Mouse (Mus musculus) CH12.LX (cell line): Measurements from ENCODE around the gene Suclg2. TPM values are rescaled to one million over a fixed set of nuclear protein-coding genes. Genes with fewer than 3 reads are reported as not detected.

Experiments
- DNase-seq: peaks from one replicate; pipeline ENCODE4 v3.0.0-alpha.2; 2013; ENCODE audit errors: extremely low read depth
- H3K27ac ChIP-seq: 2 replicates; pipeline ENCODE4 v1.5.1; 2012; ENCODE audit warnings: low read depth, mild to moderate bottlenecking, control low read depth, moderate library complexity; ENCODE audit not compliant: insufficient read depth
- H3K27me3 ChIP-seq: replicated peaks from 2 replicates; pipeline ENCODE3; 2012; ENCODE audit warnings: inconsistent platforms
- H3K36me3 ChIP-seq, 2 experiments: replicated peaks in 1 of 2; 2 replicates each; pipeline versions ENCODE3 to v1.6.1; 2012; ENCODE audit warnings: inconsistent platforms in 1 of 2, low read length in 1 of 2, mild to moderate bottlenecking in 1 of 2, mixed read lengths in 1 of 2, moderate library complexity in 1 of 2; ENCODE audit not compliant: control insufficient read depth in 1 of 2, insufficient read depth in 1 of 2
- H3K4me1 ChIP-seq, 2 experiments: 2 replicates each; pipeline ENCODE4 v1.6.1; 2012; ENCODE audit warnings: inconsistent platforms in 1 of 2, moderate library complexity in 1 of 2; ENCODE audit not compliant: insufficient read depth in 2 of 2, control insufficient read depth in 1 of 2
- H3K4me2 ChIP-seq: 2 replicates; pipeline ENCODE4 v1.6.1; 2012; ENCODE audit warnings: low read depth, mild to moderate bottlenecking, control low read depth; ENCODE audit not compliant: poor library complexity, insufficient read depth, severe bottlenecking
- H3K4me3 ChIP-seq, 3 experiments: fragments of 150-350 bp in 1 of 3; sonication (generic) in 1 of 3; replicated peaks in 1 of 3; 2 replicates each; pipeline versions ENCODE3 to v1.5.1; 2011 to 2012; ENCODE audit warnings: low read depth in 2 of 3, low read length in 2 of 3, mild to moderate bottlenecking in 2 of 3, moderate library complexity in 2 of 3, control low read depth in 1 of 3, improper control_type of control experiment in 1 of 3, inconsistent platforms in 1 of 3, mixed read lengths in 1 of 3; ENCODE audit not compliant: poor library complexity in 1 of 3
- H3K79me2 ChIP-seq: replicated peaks from 2 replicates; pipeline ENCODE4 v1.6.1; 2012; ENCODE audit warnings: mild to moderate bottlenecking, moderate library complexity; ENCODE audit not compliant: control insufficient read depth, poor library complexity, insufficient read depth, severe bottlenecking; ENCODE audit errors: extremely low read depth
- H3K9ac ChIP-seq: 2 replicates; pipeline ENCODE4 v1.6.1; 2012; ENCODE audit warnings: low read depth, mild to moderate bottlenecking, control low read depth, moderate library complexity; ENCODE audit not compliant: insufficient read depth
- H3K9me3 ChIP-seq: replicated peaks from 2 replicates; pipeline ENCODE3; 2012; ENCODE audit warnings: low read length, inconsistent platforms, mixed read lengths
- CHD1 ChIP-seq: IDR thresholded peaks from 2 replicates; pipeline ENCODE4 v1.6.1; 2012; ENCODE audit warnings: low read depth, low read length, improper control_type of control experiment, inconsistent platforms
- E2F4 ChIP-seq: IDR thresholded peaks from 2 replicates; pipeline ENCODE4 v1.6.1; 2011; ENCODE audit warnings: low read depth, low read length, improper control_type of control experiment; ENCODE audit not compliant: insufficient replicate concordance
- ELF1 ChIP-seq: IDR thresholded peaks from 2 replicates; pipeline ENCODE4 v1.6.1; 2014; ENCODE audit warnings: low read depth, mild to moderate bottlenecking, inconsistent platforms, low read length, improper control_type of control experiment
- EP300 ChIP-seq: IDR thresholded peaks from 2 replicates; pipeline ENCODE4 v1.6.1; 2011; ENCODE audit warnings: low read length, improper control_type of control experiment
- ETS1 ChIP-seq: conservative IDR thresholded peaks from 2 replicates; pipeline ENCODE4 v1.6.1; 2012; ENCODE audit warnings: low read depth, mild to moderate bottlenecking, inconsistent platforms, low read length, improper control_type of control experiment, moderate library complexity
- HCFC1 ChIP-seq: IDR thresholded peaks from 2 replicates; pipeline ENCODE4 v1.6.1; 2012; ENCODE audit warnings: low read depth, mild to moderate bottlenecking, inconsistent platforms, low read length, improper control_type of control experiment
- IRF4 ChIP-seq: IDR thresholded peaks from 2 replicates; pipeline ENCODE4 v1.6.1; 2014; ENCODE audit warnings: low read depth, mild to moderate bottlenecking, inconsistent platforms, low read length, improper control_type of control experiment
- JUN ChIP-seq: IDR thresholded peaks from 2 replicates; pipeline ENCODE4 v1.6.1; 2011; ENCODE audit warnings: low read depth, mild to moderate bottlenecking, low read length, improper control_type of control experiment, moderate library complexity; ENCODE audit not compliant: insufficient read depth
- KAT2A ChIP-seq: IDR thresholded peaks from 2 replicates; pipeline ENCODE4 v1.6.1; 2012; ENCODE audit warnings: low read length, improper control_type of control experiment, inconsistent platforms; ENCODE audit not compliant: insufficient replicate concordance
- MAFK ChIP-seq: IDR thresholded peaks from 2 replicates; pipeline ENCODE4 v1.6.1; 2011; ENCODE audit warnings: low read length, improper control_type of control experiment; ENCODE audit not compliant: insufficient replicate concordance
- MEF2A ChIP-seq: IDR thresholded peaks from 2 replicates; pipeline ENCODE4 v1.6.1; 2014; ENCODE audit warnings: low read depth, mild to moderate bottlenecking, inconsistent platforms, low read length, improper control_type of control experiment, borderline replicate concordance
- MXI1 ChIP-seq: IDR thresholded peaks from 2 replicates; pipeline ENCODE4 v1.6.1; 2011; ENCODE audit warnings: mild to moderate bottlenecking, low read depth, low read length, improper control_type of control experiment
- NELFE ChIP-seq: IDR thresholded peaks from 2 replicates; pipeline ENCODE4 v1.6.1; 2011; ENCODE audit warnings: low read depth, low read length, improper control_type of control experiment
- NRF1 ChIP-seq: IDR thresholded peaks from 2 replicates; pipeline ENCODE4 v1.6.1; 2014; ENCODE audit warnings: low read depth, mild to moderate bottlenecking, inconsistent platforms, low read length, improper control_type of control experiment, moderate library complexity
- POLR2AphosphoS2 ChIP-seq: IDR thresholded peaks from 2 replicates; pipeline ENCODE4 v1.6.1; 2011; ENCODE audit warnings: low read depth, low read length, improper control_type of control experiment
- RCOR1 ChIP-seq: conservative IDR thresholded peaks from 2 replicates; pipeline ENCODE4 v1.6.1; 2012; ENCODE audit warnings: low read depth, mild to moderate bottlenecking, inconsistent platforms, low read length, improper control_type of control experiment
- SMC3 ChIP-seq: IDR thresholded peaks from 2 replicates; pipeline ENCODE4 v1.6.1; 2011; ENCODE audit warnings: low read depth, low read length, improper control_type of control experiment
- TBP ChIP-seq: conservative IDR thresholded peaks from 2 replicates; pipeline ENCODE4 v1.6.1; 2011; ENCODE audit warnings: low read depth, low read length, improper control_type of control experiment
- USF2 ChIP-seq: conservative IDR thresholded peaks from 2 replicates; pipeline ENCODE4 v1.6.1; 2011; ENCODE audit warnings: low read depth, low read length, improper control_type of control experiment
- ZC3H11A ChIP-seq: IDR thresholded peaks from 2 replicates; pipeline ENCODE4 v1.6.1; 2012; ENCODE audit warnings: low read depth, mild to moderate bottlenecking, inconsistent platforms, low read length, improper control_type of control experiment
- dilution Hi-C: fragments of 300-500 bp; cut with MboI; formaldehyde crosslinking; loops from 2 replicates; pipeline ENCODE4 v1.14.3; 2020; ENCODE audit warnings: low sequenced_read_pairs; ENCODE audit not compliant: extremely low pct_unique_long_range_greater_than_20kb, extremely low pct_ligation_motif_present
- in situ Hi-C: fragments of 300-500 bp; cut with MboI; formaldehyde crosslinking; loops from 3 replicates; pipeline ENCODE4 v1.14.3; 2019; ENCODE audit warnings: low sequenced_read_pairs, low pct_ligation_motif_present, low pct_unique_long_range_greater_than_20kb, mixed read lengths
- polyA plus RNA-seq: library from polyadenylated mRNA; unstranded; fragments of >175 nt; gene quantifications from 2 replicates; pipeline ENCODE4 v1.2.1, GENCODE M21; 2012; ENCODE audit warnings: low read depth; ENCODE audit not compliant: insufficient read length
- total RNA-seq, 2 experiments: library from RNA; depleted of rRNA; stranded (reverse); fragments of 300-350 nt in 1 of 2; fragments of >200 nt in 1 of 2; gene quantifications; 2 replicates each; pipeline ENCODE4 v1.2.3; 2012 to 2014

Suclg2 gene
- total and polyA plus RNA-seq, 3 experiments, result 46.5 to 86.2 (median 48.3) TPM

GRCm38 (mm10) chr6:95535191-95535590 lies 183.4 kb downstream of the Suclg2 start:
- H3K4me2 ChIP-seq, result no peak overlapping the region
- H3K27me3 ChIP-seq, result no peaks in the 10 kb centered on the region
- no peaks in the 10 kb centered on the region for H3K4me1 ChIP-seq
- H3K4me3 ChIP-seq, result no peak overlapping the region
- no peak overlapping the region for H3K9ac ChIP-seq
- H3K27ac ChIP-seq, result no peak overlapping the region
- peaks cover 0 to 59% of the 10 kb centered on the region in 2 experiments for H3K36me3 ChIP-seq
- no peak for TF ChIP-seq MEF2A
- no peak for TF ChIP-seq USF2
- TF ChIP-seq MAFK, result no peak
- no peak for TF ChIP-seq HCFC1
- no peak for TF ChIP-seq ETS1
- TF ChIP-seq KAT2A, result no peak
- no peak for TF ChIP-seq IRF4
- TF ChIP-seq POLR2AphosphoS2, result no peak
- no peak for TF ChIP-seq ZC3H11A
- TF ChIP-seq EP300, result no peak
- TF ChIP-seq JUN, result no peak
- no peak for TF ChIP-seq ELF1
- TF ChIP-seq CHD1, result no peak
- no peak for TF ChIP-seq NELFE
- no peak for TF ChIP-seq SMC3
- TF ChIP-seq TBP, result no peak
- TF ChIP-seq E2F4, result no peak
- no peak for TF ChIP-seq MXI1
- TF ChIP-seq RCOR1, result no peak
- TF ChIP-seq NRF1, result no peak
- DNase-seq, result no peak
- no peaks in the 10 kb centered on the region for H3K9me3 ChIP-seq
- dilution Hi-C loops, result no loop called here
- in situ Hi-C loops, result no loop called here
- no peaks in the 10 kb centered on the region for H3K79me2 ChIP-seq

- Histone ChIP-seq H3K79me2 (no peaks in the 10 kb centered on the region), H3K9ac (no peak overlapping the region), H3K36me3 (peaks cover 2 to 61% of the 10 kb centered on the region in 2 experiments), H3K27me3 (no peaks in the 10 kb centered on the region), H3K4me2 (no peak overlapping the region), H3K9me3 (no peaks in the 10 kb centered on the region)
- DNase-seq, result no peak
- no peak for TF ChIP-seq ELF1
- TF ChIP-seq, all 38 proteins: peak for 0
- dilution Hi-C loops (no loop called here), in situ Hi-C loops (no loop called here)
- H3K4me1 ChIP-seq, result no peaks in the 10 kb centered on the region
- H3K27ac ChIP-seq, result no peak overlapping the region
- H3K4me3 ChIP-seq, result no peak overlapping the region
Measured at GRCm38 (mm10) chr6:95519846-95520245, 198.8 kb downstream of the Suclg2 start.
